Mouse (Mus musculus) adrenal gland, postnatal 10 days (tissue): ENCODE data around the gene Nfkbid. TPM values are rescaled to one million over a fixed set of nuclear protein-coding genes. Genes with fewer than 3 reads are reported as not detected.

Source experiments
- DNase-seq: peaks from one replicate; pipeline ENCODE4 v3.0.0; 2021; ENCODE audit warnings: mixed read lengths
- total RNA-seq, 2 experiments: library from RNA; stranded (reverse); gene quantifications; 2 replicates each; pipeline ENCODE4 v1.2.3; 2021

Gene Nfkbid
- total RNA-seq, 2 experiments from 2014 or later = 2.3 to 2.4 TPM

DNA sequence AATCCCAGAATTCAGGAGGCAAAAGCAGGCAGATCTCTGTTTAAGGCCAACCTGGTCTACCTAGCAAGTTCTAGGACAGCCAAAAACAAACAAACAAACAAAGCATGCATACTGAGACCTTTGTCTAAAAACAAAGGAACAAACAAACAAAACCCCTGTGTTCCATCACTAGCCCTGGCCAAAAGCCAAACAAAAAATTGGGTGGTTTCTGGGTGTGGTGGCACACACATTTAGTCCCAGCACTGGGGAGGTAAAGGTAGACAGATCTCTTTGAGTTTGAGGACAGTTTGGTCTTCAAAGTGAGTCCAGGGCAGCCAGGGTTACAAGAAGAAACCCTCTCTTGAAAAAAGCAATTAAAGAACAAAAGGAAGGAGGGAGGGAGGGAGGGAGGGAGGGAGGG is 7.8 kb downstream of the Nfkbid start:
- DNase-seq = no peak

DNA sequence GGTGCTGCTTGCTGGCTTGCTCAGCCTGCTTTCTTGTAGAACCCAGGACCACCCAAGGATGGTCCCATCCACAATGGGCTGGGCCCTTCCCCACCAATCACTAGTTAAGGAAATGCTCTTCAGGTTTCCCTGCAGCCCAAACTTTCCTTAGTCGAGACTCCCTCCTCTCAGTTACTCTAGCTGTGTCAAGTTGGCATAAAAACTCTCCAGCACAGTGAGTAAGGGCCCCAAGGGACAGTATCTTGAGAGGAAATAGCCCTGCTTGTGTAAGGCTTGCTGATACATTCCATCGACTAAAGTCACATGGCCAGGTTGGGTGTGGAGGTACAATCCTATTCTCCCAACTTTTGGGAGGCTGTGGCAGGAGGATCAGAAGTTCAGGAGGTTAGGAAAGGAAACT is 8.7 kb downstream of the Nfkbid start:
- DNase-seq = no peak

DNA sequence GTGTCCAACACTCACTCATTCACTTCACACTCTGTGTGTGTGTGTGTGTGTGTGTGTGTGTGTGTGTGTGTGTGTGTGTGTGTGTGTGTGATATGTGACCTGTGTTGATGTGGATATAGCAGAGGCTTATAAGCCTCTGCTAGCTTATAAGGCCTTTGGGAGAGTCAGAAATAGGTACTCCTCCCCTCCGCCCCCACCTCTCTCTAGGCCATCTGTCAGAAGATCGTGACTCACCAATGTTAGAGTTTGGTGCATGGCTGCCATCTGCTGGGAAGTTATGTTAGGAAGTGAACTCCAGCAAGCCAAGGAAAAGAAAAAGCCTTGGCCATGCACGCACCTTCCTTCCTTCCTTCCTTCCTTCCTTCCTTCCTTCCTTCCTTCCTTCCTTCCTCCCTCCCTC is 10.3 kb downstream of the Nfkbid start:
- peak; percentile 74 for DNase-seq

DNA sequence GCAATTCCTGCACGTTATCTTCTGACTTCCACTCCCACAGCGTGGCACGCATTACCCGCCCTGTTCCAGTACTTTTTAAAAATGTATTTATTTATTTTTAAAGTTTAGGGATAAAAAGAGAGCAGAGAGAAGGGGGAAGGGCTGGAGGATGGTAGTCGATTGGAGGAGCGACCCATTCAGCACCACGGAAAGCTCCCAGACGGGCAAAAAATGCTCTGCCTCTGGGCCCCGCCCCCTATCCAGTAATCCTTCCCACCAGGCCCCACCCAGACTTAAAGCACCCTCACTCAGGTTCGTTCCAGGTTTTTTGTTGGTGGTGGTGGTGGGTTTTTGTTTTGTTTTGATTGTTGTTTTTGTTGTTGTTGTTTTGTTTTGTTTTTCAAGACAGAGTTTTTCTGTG is 12.7 kb downstream of the Nfkbid start:
- peak; percentile 84 for DNase-seq

DNA sequence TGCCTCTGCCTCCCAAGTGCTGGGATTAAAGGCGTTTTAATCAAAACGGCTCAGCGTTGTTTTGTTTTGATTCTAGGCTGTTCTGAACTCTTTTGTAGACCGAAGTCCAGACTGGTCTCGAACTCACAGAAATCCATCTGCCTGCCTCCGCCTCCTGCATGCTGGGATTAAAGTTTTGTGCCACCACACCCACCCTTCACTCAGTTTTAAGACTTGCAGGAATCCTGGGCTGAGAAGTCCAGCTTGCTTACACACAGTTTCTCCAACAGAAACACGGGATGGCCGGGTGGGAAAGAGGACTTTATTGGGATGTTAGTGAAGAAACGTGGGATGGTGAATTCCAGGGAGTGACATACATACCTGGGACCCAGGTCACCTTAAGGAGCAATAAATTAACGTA is 13.2 kb downstream of the Nfkbid start:
- DNase-seq = no peak

DNA sequence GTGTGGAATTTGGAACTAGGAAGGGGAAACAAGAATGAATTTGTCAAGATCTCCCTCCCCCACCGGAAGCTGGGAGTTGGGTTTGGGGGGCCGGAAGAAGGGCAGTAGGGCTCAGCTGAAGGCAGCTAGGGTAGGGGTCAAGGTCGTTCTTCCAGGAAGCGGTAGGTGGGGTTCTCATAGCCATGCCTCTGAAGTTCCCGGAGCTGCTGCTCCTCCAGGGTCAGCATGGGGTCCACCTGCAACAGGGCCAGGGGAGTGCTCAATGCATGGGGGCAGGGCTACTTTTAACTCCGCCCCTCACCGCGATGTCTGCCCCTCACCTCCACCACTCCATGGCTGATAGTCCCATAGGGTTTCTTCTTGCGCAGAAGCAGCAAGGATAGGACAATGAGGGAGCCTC is 13.6 kb downstream of the Nfkbid start:
- DNase-seq = no peak

DNA sequence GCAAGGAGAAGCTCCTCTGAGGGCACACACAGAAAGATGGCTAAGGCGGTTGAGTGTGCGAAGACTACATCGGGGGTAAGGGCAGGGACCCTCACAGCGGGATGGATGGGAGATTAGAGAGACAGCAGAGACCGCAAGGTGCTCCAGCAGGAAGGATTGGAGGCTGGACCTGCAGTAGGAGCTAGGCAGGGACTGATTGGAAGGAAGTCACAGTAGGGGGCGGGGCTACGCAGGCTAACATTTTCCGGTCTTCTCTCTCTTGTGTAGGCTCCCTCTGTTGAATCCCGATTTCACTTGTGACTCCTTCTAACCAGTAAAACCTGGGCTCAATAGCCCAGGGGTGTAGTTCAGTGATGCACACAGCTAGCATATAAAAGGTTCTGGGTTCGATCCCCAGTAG is 15.3 kb downstream of the Nfkbid start:
- no peak for DNase-seq

DNA sequence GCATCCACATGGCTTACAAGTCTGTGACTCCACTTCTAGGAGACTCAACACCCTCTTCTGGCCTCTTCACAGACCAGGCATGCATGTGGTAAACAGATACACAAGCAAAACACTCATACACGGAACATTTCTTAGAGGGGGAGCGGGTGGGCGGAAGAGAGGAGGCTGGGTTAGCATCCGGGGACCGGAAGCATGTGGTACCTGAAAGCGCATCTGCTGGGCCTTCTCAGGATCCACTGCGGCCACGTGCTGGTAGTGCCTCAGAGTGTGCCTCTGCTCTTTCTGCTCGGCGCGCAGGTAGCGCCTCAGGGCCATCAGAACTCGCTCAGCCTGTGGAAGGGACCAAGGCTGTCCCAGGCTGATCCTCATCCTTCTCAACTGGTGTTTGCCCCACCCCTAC is 18.2 kb downstream of the Nfkbid start:
- no peak for DNase-seq

DNA sequence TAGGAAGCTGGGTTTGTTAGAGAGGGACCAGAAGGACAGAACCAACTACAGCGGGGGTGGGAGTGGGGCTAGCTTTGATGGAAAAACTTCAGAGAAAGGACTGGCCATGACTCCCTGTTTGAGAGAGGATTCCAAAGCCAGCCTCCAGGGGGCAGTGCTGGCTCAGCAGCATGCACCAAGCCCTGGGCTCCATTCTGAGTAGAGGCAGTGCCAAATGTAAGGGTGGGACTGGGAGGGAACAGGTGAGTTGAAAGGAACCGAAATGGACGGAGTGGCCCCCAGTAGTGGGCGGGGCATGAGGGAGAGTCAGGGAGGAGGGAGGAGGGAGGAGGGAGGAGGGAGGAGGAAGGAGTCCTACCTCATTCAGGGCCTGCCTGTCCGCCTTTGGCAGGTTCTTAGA is 19.2 kb downstream of the Nfkbid start:
- DNase-seq = peak; percentile 78

DNA sequence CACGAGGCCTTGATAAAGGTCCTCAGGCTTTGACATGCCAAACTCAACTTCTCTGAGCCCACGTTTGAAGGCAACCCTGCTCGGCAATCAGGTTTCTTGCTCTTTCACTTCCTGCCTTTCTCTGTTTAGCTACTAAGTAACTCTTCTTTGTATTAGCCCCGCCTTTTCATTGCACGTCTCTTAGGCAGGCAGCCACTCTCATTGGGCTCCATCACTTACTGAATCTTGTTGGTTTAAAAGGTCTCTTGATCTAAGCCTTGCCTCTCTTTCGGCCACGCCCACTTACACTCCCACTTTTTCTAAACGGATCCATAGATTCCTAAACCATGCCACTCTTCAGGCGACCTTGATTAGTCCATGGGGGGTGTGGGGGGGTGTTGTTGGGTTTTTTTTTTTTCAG is 22.2 kb downstream of the Nfkbid start:
- DNase-seq = no peak

DNA sequence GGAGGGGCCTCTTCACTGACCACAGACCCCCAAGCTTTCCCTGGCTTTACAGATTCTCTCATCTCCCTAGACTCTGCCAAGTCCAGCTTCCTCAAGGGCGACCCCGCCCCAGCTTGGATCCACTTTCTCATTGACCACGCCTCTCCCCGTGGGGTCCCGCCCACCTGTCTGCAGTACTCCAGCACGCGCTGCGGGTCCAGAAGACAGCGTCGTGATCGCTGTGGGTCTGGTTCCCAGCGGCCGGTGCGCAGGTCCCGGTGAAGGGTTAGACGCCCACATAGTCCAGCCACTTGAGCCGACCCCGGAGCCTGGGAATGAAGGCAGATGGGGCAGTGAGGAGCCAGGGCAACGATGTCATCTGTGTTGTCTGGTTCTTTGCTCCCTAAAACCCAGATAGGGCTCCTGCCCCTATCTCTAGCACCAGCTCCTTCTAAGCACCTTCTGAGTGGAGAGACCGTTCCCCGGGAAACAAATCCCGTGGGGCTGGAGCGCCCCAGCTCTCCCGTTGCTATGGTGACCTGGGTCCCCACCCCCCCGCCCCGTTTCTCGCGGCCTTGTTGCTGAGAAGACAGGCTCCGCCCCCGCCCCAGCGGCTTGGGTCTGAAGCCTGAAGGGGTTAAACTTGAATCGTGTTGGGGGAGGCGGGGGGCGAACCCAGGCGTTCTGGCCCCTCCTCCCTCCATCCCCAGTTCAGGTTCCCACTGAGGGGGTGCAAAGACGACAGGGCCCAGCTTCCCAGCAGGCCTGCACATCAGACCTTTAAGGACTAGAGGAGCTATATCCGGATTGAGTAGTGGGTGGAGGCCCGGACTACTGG is 22.8 kb downstream of the Nfkbid start:
- peak; percentile 66 for DNase-seq

DNA sequence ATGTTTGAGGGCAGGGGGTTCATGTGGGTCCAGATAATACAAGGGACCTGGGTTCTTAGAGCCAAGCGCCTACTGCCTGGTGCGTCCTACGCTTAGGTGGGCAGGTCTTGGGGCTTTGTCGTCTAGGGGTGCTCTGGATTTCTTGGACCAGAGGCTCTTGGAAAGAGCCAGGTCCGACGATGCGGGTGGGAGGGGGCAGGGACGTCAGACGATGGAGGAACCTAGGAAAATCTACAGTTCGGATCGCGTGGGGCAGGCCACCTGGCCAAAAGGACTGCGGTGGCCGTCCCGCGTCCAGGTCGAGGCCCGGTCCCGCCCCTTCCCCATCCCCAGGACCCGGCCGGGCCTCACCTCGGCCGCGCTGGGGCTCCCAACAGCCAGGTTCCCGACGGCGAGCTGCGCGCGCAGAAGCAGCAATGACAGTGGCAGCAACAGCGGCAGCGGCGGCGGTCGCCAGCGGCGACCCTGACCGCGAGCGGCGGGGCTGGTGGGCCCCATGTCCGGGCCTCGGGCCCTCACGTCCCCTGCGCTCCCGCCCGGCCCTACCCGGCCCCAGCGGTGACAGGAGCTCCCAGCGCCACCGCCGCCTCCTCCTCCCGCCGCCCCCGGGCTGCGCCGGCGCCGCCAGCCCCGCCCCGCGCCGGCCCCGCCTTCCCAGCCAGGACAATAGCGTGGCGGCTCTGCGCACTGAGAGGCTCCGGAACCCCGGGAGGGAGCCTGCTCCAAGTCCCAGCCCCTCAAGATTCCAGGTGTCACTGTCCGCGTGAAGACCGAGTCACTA is 23.6 kb downstream of the Nfkbid start, which contains the start of gene Aplp1:
TSS of gene Aplp1 (minus strand) at position 565 of the 781 bp plus-strand sequence.
- peak; percentile 78 for DNase-seq

DNA sequence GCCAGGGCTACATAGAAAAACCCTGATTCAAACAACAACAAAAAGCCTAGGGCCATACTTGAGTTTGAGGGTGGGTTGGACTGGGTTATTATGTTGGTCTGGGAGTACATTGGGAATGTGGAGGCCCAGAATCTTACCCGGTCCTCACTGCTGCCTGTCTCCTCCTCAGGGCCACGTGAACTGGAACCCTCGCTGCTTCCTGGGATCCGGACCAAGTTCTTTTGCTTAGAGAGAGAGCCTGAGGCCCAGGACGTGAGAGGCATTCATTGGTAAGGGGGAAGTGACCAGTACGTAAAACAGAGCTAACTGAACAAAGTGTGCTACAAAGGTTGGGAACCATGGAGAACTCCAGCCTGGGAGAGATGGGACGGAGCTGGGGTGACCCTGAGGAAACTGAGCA is 28.7 kb downstream of the Nfkbid start:
- DNase-seq = no peak

DNA sequence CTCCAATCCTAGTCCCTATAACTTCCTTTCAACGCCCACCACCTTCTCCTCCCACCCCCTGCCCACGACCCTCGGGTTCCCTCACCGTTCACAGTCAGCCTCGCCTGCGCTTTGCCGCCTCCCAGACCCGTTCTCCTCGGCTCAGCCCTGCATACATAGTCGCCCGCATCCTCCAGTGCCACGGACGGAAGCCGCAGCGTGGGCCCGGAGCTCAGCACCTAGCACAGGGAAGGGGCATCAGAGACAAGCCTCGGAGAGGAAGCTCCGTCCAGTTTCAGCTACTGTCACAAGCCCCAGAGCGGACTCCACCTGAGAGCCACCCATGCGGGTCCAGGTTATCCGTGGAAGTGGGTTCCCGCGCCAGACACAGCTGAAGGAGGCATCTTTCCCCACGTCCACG is 31.8 kb downstream of the Nfkbid start:
- no peak for DNase-seq

DNA sequence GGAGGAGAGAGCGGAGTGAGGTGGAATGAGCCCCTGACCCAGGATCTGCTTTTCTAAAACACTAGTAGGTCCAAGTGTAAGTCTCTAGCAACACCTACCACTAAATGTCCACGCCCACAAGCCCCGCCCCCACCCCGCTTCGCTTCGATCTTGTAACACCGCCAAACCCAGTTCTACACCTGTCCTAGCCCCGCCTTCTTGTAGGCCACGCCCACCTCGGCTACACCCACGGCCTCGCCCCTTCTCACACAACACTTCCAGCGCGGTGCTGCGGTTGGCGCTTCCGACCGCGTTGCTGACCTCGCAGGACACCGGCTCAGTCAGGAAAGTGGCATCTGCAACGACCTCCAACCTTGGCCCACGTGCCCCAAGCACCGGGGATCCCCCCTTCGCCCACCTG is 32.2 kb downstream of the Nfkbid start:
- DNase-seq = no peak

DNA sequence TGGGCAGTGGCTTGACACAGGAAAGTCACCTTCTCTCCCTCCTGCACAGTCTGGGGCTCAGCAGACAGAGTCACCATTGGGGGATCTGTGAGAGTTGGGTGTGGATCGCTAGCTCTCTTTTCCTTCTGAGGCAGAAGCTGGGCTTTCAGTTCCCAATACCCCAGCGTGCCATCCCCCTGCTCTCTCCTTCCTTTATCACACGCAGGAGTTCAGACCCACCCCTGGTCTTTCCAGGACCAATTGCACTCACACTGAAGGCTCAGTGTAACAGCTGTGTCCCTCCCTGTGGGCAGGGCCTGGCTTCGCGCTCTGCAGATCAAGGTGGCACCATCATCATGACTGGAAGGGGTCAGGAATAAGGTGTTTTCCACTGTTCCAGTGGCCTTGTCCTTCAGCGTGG is 32.7 kb downstream of the Nfkbid start:
- DNase-seq = no peak

DNA sequence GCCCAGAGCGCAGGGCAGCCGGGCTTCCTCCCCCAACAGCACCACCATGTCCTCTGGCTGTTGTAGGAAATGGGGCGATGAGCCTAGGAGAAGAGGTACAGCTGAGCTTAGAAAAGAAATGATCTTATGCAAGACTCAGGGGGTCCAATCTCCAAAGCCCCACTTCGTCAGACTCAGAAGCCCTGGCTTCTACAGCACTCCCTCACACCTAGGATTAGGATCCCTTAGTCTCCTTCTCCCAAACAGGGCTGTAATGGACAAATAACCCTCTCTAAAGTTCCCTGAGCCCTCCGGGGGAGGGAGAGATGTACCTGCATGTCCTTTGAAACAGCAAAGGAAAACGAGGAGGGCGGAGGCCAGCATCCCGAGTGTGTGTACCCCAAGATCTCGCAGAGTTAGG is 35.0 kb downstream of the Nfkbid start:
- DNase-seq = no peak

DNA sequence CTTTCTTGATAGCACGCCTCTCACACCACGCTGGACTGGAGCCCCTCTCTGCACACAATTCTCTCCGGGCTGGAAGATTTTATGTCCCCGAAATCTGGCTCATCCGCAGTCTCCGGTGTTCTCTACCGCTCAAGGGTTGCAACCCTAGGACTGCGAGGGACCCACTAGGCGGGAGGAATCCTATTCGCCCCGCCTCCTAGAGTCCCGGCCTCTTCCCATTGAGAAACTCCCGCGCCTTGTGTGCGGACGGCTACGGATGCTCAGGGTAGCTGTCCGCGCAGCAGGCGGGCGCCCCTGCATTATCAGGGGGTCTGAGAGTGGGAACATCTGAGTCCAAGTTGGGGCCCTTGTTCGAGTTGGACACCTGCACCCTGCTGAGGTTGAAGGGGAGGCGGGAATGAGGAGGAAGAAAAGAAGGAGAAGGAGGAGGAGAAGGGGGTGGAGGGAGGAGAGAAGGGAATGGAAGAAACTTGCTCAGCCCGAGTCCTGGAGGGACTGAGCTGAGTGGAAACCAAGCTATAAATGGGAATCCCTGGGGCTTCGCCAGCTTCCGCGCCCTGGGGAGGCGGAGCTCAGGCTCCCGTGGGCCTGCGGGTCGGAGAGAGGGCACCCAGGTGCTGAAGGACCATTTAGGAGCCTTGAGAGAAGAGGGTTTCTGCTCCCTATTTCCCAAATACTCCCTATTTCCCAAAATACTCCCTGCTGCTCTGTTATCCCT is 35.5 kb downstream of the Nfkbid start:
- DNase-seq = no peak

DNA sequence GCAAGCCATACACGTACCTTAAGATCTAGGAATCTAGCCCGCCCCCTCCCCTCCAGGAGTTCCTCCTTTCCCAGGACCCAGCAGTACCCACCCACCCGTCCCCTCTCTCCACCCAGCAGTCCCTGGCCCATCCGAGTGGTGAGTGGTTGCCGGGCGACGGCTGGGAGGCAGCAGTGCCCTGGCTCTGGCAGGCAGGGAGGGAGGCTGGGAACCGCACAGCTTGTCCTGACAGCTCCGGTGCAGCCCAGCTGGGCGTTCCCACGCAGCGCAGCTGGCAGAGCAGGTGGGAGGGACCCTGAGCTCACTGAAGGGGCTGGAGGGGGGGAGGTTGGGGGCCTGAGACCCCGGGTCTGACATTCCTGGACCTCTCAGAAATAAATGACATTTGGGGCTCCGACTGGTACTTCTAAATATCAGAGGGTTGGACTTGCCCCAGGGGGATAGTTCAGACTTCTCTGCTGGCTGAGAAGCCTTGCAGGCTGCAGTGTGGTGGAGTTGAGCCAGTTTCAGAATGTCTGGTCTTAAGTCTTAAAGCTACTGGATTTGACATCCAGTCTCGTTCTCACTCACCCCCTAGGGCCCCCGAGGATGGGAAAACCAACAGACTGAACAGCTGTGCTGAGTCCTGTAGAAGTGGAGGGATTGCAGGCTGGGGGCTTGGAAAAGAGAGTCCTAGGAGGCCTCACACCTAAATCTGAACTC is 36.2 kb downstream of the Nfkbid start, which contains the start of the genes Kirrel2 and Nphs1:
TSS of gene Kirrel2 (minus strand) at position 62 of the 702 bp plus-strand sequence.
TSS of gene Nphs1 (plus strand) at position 687 of the 702 bp plus-strand sequence.
- DNase-seq = no peak

DNA sequence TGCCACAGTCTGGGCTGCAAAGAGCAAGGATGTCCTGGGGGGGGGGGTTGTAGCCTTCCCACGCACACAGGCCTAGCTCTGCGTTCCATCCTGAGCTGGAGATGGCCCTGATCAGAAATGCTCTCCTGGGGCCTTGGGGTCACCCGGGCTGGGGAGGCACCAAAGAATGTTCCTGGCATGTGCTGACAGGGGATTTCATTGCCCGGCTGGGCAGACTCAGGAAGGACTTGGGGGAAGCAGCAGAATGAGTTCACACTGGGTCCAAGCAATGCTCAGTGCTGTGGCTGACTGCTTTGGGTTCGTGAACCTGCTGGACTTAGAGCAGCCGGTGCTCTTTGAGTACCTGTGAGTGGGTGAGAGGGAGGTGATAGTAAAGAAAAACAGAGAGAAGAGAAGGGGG is 38.0 kb downstream of the Nfkbid start:
- DNase-seq = no peak

DNA sequence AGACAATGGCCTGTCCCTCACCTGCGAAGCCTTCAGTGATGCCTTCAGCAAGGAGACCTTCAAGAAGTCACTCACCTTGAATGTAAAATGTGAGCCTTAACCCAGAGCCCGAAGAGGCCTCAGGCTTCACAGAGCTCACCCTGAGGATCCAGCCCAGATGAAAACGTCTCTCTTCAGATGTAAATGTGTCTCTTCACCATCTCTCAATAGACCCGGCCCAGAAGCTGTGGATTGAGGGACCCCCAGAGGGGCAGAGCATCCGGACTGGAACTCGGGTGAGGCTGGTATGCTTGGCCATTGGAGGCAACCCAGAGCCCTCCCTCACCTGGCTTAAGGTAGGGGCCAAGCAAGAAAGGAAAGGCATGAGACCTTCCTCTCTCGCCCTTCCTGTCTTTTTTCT is 42.0 kb downstream of the Nfkbid start:
- DNase-seq = no peak

DNA sequence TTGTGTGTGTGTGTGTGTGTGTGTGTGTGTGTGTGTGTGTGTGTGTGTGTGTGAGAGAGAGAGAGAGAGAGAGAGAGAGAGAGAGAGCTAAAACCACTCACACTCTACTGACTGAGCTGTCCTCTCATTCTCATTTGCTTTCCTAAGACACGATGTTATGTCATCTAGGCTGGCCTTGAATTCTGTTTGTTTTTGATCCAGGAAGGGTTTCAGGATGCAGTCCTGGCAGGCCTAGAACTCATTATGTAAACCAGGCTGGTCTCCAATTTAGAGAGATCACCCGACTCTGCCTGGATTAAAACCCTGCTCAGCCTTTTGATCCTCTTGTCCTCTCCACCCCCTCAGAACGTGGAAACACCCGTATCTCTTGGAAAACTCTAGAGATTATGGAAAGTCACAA is 42.5 kb downstream of the Nfkbid start:
- no peak for DNase-seq
